Mouse (Mus musculus) midbrain, embryonic 14.5 days (tissue): ENCODE measurements around the gene Ctf2. TPM values are rescaled to one million over a fixed set of nuclear protein-coding genes. Genes with fewer than 3 reads are reported as not detected.
A peak's percentile ranks its signal among the peaks of the same experiment; 100 is the strongest.
"Not testable (repeated sequence)": the region's sequence is repeated elsewhere in the genome, so short reads cannot be mapped to it uniquely, and the experiment has no call there.

Experiments
- ATAC-seq: fragments of 200-750 bp; cut with Nextera tagmentation; 2 replicates; pipeline ENCODE4 v1.8.0; 2017; ENCODE audit warnings: moderate number of reproducible peaks, moderate library complexity; ENCODE audit not compliant: low FRiP score, low TSS enrichment
- DNase-seq: peaks from one replicate; pipeline ENCODE4 v3.0.0-alpha.2; 2015
- H3K27ac ChIP-seq: fragments of 300-500 bp; sonication (generic); replicated peaks from 2 replicates; pipeline ENCODE4 v1.5.1; 2014; ENCODE audit warnings: mild to moderate bottlenecking, low read depth, low read length, moderate library complexity
- H3K27me3 ChIP-seq: fragments of 300-500 bp; sonication (generic); 2 replicates; pipeline ENCODE4 v1.6.1; 2014; ENCODE audit warnings: low read length, control low read depth, mixed read lengths; ENCODE audit not compliant: control insufficient read depth, insufficient read depth
- H3K36me3 ChIP-seq: fragments of 300-500 bp; sonication (generic); 2 replicates; pipeline ENCODE4 v1.6.1; 2014; ENCODE audit warnings: low read length, control low read depth; ENCODE audit not compliant: control insufficient read depth, insufficient read depth
- H3K4me1 ChIP-seq: fragments of 300-500 bp; sonication (generic); 2 replicates; pipeline ENCODE4 v1.6.1; 2014; ENCODE audit warnings: mild to moderate bottlenecking, antibody characterized with exemption, low read length, control low read depth; ENCODE audit not compliant: control insufficient read depth, insufficient read depth
- H3K4me2 ChIP-seq: fragments of 300-500 bp; sonication (generic); 2 replicates; pipeline ENCODE4 v1.6.1; 2014; ENCODE audit warnings: mild to moderate bottlenecking, low read length, moderate library complexity
- H3K4me3 ChIP-seq: fragments of 300-500 bp; sonication (generic); replicated peaks from 2 replicates; pipeline ENCODE4 v1.5.1; 2014; ENCODE audit warnings: low read depth, low read length
- H3K9ac ChIP-seq: fragments of 300-500 bp; sonication (generic); replicated peaks from 2 replicates; pipeline ENCODE4 v1.6.1; 2014; ENCODE audit warnings: mild to moderate bottlenecking, low read length, moderate library complexity
- H3K9me3 ChIP-seq: fragments of 300-500 bp; sonication (generic); 2 replicates; pipeline ENCODE4 v1.6.1; 2016; ENCODE audit warnings: low read length, control low read depth, mixed read lengths; ENCODE audit not compliant: control insufficient read depth
- WGBS: fragments of 180-500 bp; shearing (Covaris S2); extraction: QIAGEN DNeasy Blood & Tissue Kit; methylation state at CpG from one replicate; pipeline ENCODE4 v1.1.7; 2014; 5-methylcytosine and 5-hydroxymethylcytosine counted together
- polyA plus RNA-seq: library from polyadenylated mRNA; unstranded; fragments of >200 nt; fragmentation: Nextera tagmentation; extraction: Ambion mirVana; gene quantifications from 2 replicates; pipeline ENCODE4 v1.2.1, GENCODE M21; 2014

Ctf2 gene
- polyA plus RNA-seq, result 0.12 and 0.16 TPM in 2 replicates

GRCm38 (mm10) chr7:127732066-127732465, at the start of gene Ctf2:
Gene Ctf2, minus strand, starts transcription at chr7:127732166.
- WGBS, result no CpG with 5 or more reads among the region's 5 CpGs
- not testable (repeated sequence) for H3K27ac ChIP-seq, H3K27me3 ChIP-seq, H3K36me3 ChIP-seq, H3K9me3 ChIP-seq, H3K4me2 ChIP-seq, DNase-seq, H3K9ac ChIP-seq, ATAC-seq, H3K4me3 ChIP-seq, H3K4me1 ChIP-seq

GRCm38 (mm10) chr7:127778350-127778749, 46.4 kb upstream of the Ctf2 start:
- Histone ChIP-seq H3K4me3 (peak overlapping the region; percentile 89), H3K4me1 (peaks cover 7% of the 10 kb centered on the region)

DNA sequence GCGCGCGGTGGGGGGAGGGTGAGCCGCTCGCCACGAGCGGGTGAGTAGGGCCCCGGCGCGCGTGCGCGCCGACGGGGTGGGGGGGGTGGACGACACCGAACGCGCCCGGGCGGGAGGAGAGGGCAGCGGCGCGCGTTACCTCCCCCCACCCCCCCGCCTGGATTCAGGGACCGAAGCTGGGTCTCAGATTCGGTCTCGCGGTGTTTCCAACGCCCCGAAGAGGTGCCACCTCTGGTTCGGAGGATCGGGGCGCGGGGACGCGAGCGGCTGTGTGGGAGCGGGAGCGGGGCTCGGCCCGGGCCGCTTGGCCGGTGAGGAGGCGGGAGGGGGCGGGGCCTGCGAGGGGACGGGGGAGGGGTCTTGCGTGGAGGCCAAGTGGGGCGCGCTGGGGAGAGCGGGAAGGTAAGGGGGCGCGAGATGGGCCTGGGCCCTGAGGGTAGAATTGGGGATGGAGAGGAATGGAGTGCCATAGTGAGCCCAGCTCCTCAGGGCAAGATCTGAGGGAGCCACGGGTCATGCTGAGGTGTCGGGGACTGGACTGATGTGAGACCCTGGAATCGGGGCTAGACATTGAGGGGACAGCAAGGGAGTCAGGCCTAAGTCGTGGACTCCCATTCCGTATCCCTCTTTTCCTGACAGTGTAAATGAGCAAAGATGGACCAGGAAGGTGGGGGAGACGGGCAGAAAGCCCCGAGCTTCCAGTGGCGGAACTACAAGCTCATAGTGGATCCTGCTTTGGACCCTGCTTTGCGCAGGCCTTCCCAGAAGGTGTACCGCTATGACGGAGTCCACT, 45.7 kb upstream of the Ctf2 start:
- peak overlapping the region; percentile 95 for H3K27ac ChIP-seq
- peak overlapping the region; percentile 91 for H3K9ac ChIP-seq
- H3K36me3 ChIP-seq, result peaks cover 38% of the 10 kb centered on the region
- WGBS, result 3% methylated on average over 62 of the region's 66 CpGs
- DNase-seq, result peak; percentile 75
- peak overlapping the region; percentile 66 for H3K4me2 ChIP-seq
- H3K9me3 ChIP-seq, result no peaks in the 10 kb centered on the region
- peaks cover 7% of the 10 kb centered on the region for H3K4me1 ChIP-seq
- no peaks in the 10 kb centered on the region for H3K27me3 ChIP-seq
- peak; percentile 57 for ATAC-seq
- H3K4me3 ChIP-seq, result peak overlapping the region; percentile 89

More at GRCm38 (mm10) chr7:127778350-127778749, 46.4 kb upstream of the Ctf2 start:
- Histone ChIP-seq H3K9me3 (no peaks in the 10 kb centered on the region), H3K4me2 (peak overlapping the region; percentile 66), H3K9ac (peak overlapping the region; percentile 91; the same call in 1 of the 2 replicates), H3K36me3 (peaks cover 41% of the 10 kb centered on the region), H3K27ac (no peak overlapping the region), H3K27me3 (no peaks in the 10 kb centered on the region)
- 78% methylated on average over 4 of the region's 4 CpGs for WGBS
- DNase-seq (no peak), ATAC-seq (no peak)

- DNase-seq, result peak; percentile 99
- Histone ChIP-seq H3K4me2 (peak overlapping the region; percentile 66), H3K9ac (peak overlapping the region; percentile 91), H3K27ac (peak overlapping the region; percentile 95), H3K4me3 (peak overlapping the region; percentile 89), H3K36me3 (peaks cover 31% of the 10 kb centered on the region), H3K27me3 (no peaks in the 10 kb centered on the region), H3K4me1 (peaks cover 7% of the 10 kb centered on the region), H3K9me3 (no peaks in the 10 kb centered on the region)
- WGBS, result under 1% methylated on average over 69 of the region's 70 CpGs
- peak; percentile 93 for ATAC-seq
These were observed 45.0 kb upstream of the Ctf2 start for GRCm38 (mm10) chr7:127776878-127777473.

- under 1% methylated on average over 23 of the region's 23 CpGs for WGBS
These were observed 44.5 kb upstream of the Ctf2 start, which contains the start of gene Setd1a for GRCm38 (mm10) chr7:127776426-127776825. Gene Setd1a, plus strand, starts transcription at chr7:127776670.

GRCm38 (mm10) chr7:127775837-127776236, 43.9 kb upstream of the Ctf2 start:
- DNase-seq, H3K4me1 ChIP-seq, H3K9me3 ChIP-seq, H3K27me3 ChIP-seq, ATAC-seq: not testable (repeated sequence)
- H3K27ac ChIP-seq, result peak overlapping the region; percentile 95
- H3K36me3 ChIP-seq, result peaks cover 19% of the 10 kb centered on the region
- WGBS, result 69% methylated on average over 7 of the region's 7 CpGs
- peak overlapping the region; percentile 89 for H3K4me3 ChIP-seq
- H3K9ac ChIP-seq, result peak overlapping the region; percentile 91; the same call in 1 of the 2 replicates
- H3K4me2 ChIP-seq, result peak overlapping the region; percentile 66

More at GRCm38 (mm10) chr7:127776426-127776825, 44.5 kb upstream of the Ctf2 start, which contains the start of gene Setd1a:
- peak within 1 kb of the TSS; percentile 66 for H3K4me2 ChIP-seq
- ATAC-seq (peak; percentile 72), DNase-seq (peak; percentile 93)
- no peaks in the 10 kb centered on the region for H3K9me3 ChIP-seq
- H3K36me3 ChIP-seq, result peaks cover 25% of the 10 kb centered on the region
- no peaks in the 10 kb centered on the region for H3K27me3 ChIP-seq
- peak within 1 kb of the TSS; percentile 95 for H3K27ac ChIP-seq
- H3K9ac ChIP-seq, result peak within 1 kb of the TSS; percentile 91
- peaks cover 7% of the 10 kb centered on the region for H3K4me1 ChIP-seq
- H3K4me3 ChIP-seq, result peak within 1 kb of the TSS; percentile 89

DNA sequence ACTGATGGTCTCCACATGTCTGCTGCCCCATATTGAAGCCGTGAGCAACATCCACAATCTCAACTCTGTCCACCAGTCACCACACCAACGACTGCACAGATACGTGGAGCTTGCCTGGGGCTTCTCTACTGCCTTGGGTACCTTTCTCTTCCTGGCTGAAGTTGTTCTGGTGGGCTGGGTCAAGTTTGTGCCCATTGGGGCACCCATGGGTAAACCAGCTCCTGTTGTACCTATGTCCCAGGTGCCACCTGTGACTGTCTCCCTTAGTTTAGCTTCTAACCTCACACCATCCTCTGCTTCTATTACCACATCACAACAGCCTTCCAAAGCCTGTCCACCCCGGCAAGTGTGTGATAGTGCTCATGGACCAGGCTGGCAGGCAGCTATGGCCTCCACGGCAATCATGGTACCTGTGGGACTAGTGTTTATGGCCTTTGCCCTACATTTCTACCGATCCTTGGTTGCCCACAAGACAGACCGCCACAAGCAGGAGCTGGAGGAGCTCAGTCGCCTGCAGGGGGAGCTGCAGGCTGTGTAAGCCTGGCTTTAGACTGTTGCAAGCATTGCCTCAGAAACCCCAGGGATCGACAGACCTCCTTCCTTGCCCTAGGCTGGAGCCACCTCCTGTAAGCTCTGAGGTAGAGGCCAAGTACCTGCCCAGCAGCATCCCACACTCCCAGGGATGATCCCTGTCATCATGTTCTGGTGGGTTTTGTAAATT, 41.9 kb upstream of the Ctf2 start:
- ATAC-seq, result no peak
- Histone ChIP-seq H3K36me3 (no peaks in the 10 kb centered on the region), H3K9ac (no peak overlapping the region), H3K9me3 (no peaks in the 10 kb centered on the region), H3K4me3 (no peak overlapping the region), H3K27ac (no peak overlapping the region), H3K27me3 (no peaks in the 10 kb centered on the region), H3K4me2 (no peak overlapping the region), H3K4me1 (peaks cover 25% of the 10 kb centered on the region)
- peak; percentile 77 for DNase-seq
- 42% methylated on average over 9 of the region's 9 CpGs for WGBS

- H3K4me1 ChIP-seq, result peaks cover 23% of the 10 kb centered on the region
- H3K4me3 ChIP-seq, result no peak overlapping the region
- no peaks in the 10 kb centered on the region for H3K27me3 ChIP-seq
- WGBS, result 76% methylated on average over 1 of the region's 1 CpGs
- no peak overlapping the region for H3K4me2 ChIP-seq
- DNase-seq, result no peak
- no peak overlapping the region for H3K9ac ChIP-seq
- ATAC-seq, result no peak
- H3K36me3 ChIP-seq, result peaks cover 12% of the 10 kb centered on the region
- H3K27ac ChIP-seq, result no peak overlapping the region
- no peaks in the 10 kb centered on the region for H3K9me3 ChIP-seq
These were observed 40.6 kb upstream of the Ctf2 start for GRCm38 (mm10) chr7:127772557-127772956.
